Mouse (Mus musculus) stomach, postnatal 0 days (tissue): ENCODE results near the gene Coro7.

Experiments
- CTCF ChIP-seq: IDR thresholded peaks from 2 replicates; pipeline ENCODE4 v1.5.1; 2016; ENCODE audit warnings: antibody characterized with exemption, low read depth, mild to moderate bottlenecking, moderate library complexity
- EP300 ChIP-seq: optimal IDR thresholded peaks from 2 replicates; pipeline ENCODE3; 2016; ENCODE audit warnings: antibody characterized with exemption

- TF ChIP-seq CTCF: no peak
- TF ChIP-seq EP300: no peak
Observed at GRCm38 (mm10) chr16:4725780-4726527, 46.4 kb upstream of the Coro7 start, which contains the start of gene Hmox2.
